Mouse (Mus musculus): ENCODE data around the gene Thbs3.

Gene Thbs3

GRCm38 (mm10) chr3:89210162-89210561 lies 4.8 kb upstream of the Thbs3 start:
- CTCF ChIA-PET = interaction anchor here in 2 of 4 experiments (0.6 to 1.0 kb wide), 2 partner anchors 16 to 26 kb away, joined by 3 read pairs; no protein-coding TSS in a partner anchor
- POLR2A ChIA-PET = interaction anchor here in 3 of 4 experiments (0.8 to 4.1 kb wide), 18 partner anchors 9 to 117 kb away, joined by 3 to 19 read pairs (median 4); partner anchors contain the start of genes Clk2 (in 1 of the 3), Fam189b (in 1 of the 3), Gba (in 1 of the 3) and Krtcap2 (in 1 of the 3)

DNA sequence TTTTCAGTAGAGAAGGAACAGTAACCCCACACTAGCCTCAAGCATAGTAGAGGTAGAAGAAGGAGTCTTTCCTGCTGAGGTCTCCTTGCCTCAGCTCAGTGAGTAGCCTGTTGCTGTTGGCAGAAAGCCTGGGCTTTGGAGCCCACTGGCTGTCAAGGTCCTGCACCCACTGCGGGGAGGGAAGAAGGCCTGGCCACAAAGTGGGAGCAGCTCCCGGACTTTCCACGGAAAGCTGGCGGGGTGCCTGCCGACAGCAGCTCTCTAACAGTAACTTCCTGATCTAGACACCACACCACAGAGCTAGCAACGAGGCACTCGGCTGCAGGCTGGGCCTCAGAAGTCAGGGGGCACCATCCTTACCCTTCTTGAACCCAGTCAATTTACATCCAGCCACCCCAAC lies 4.2 kb upstream of the Thbs3 start:
- ChIA-PET CTCF (interaction anchor here in 1 of 4 experiments (0.6 kb wide), 1 partner anchor 26 kb away, joined by 3 read pairs; no protein-coding TSS in a partner anchor), POLR2A (interaction anchor here in 3 of 4 experiments (0.6 to 4.1 kb wide), 19 partner anchors 8 to 118 kb away, joined by 3 to 19 read pairs (median 4); partner anchors contain the start of genes Fam189b (in 2 of the 3), Gba (in 2 of the 3), Clk2 (in 1 of the 3) and Krtcap2 (in 1 of the 3))

- POLR2A ChIA-PET = interaction anchor here (0.5 to 3.8 kb wide), 49 partner anchors 8 to 868 kb away, joined by 3 to 58 read pairs (median 4); partner anchors contain the start of genes Gba (in 4 of the 4), Scamp3 (in 3 of the 4), Mtx1 (in 2 of the 4) and Cks1b (in 1 of the 4)
Measured at GRCm38 (mm10) chr3:89213803-89214530, 1.0 kb upstream of the Thbs3 start.

DNA sequence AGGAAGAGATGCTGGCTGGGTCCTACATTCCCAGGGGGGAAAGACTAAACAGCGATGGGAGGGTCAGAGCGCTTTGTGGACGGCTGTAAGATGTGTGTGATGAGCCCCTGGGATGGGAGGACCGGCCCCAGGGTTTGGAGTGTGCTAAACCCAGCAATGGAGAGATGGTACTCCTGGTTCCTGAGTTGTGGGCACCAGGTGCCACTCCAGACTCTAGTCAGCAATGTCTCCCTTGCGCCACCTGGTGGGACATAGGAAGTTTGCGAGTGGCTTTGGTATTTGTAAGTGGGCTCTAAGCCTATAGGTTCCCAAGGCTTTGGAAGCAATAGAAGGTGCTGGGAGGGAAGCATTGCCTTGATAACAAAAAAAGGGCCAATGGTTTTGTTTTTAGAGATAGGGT lies 873 bp downstream of the Thbs3 start:
- POLR2A ChIA-PET = interaction anchor here in 3 of 4 experiments (2.5 to 3.8 kb wide), 3 partner anchors 10 to 13 kb away, joined by 18 to 31 read pairs (median 30); partner anchors contain the start of gene Gba (in 2 of the 3)
- CTCF ChIA-PET = interaction anchor here in 1 of 4 experiments (1.9 kb wide), 1 partner anchor 27 kb away, joined by 5 read pairs; no protein-coding TSS in a partner anchor

More at GRCm38 (mm10) chr3:89213803-89214530, 1.0 kb upstream of the Thbs3 start:
- CTCF ChIA-PET = interaction anchor here in 3 of 4 experiments (0.6 to 2.0 kb wide), 9 partner anchors 12 to 107 kb away, joined by 3 to 17 read pairs (median 3); partner anchors contain the start of gene Fam189b (in 1 of the 3)

GRCm38 (mm10) chr3:89216407-89216806 lies 1.4 kb downstream of the Thbs3 start:
- POLR2A ChIA-PET = interaction anchor here in 2 of 4 experiments (0.6 to 2.2 kb wide), 4 partner anchors 9 to 963 kb away, joined by 3 to 14 read pairs (median 6); partner anchors contain the start of genes Gba (in 1 of the 2) and Mtx1 (in 1 of the 2)
- CTCF ChIA-PET = interaction anchor here in 2 of 4 experiments (0.6 to 1.1 kb wide), 5 partner anchors 20 to 265 kb away, joined by 3 to 6 read pairs (median 4); no protein-coding TSS in a partner anchor

- ChIA-PET CTCF (interaction anchor here in 1 of 4 experiments (3.2 kb wide), 1 partner anchor 25 kb away, joined by 12 read pairs; no protein-coding TSS in a partner anchor), POLR2A (interaction anchor here in 2 of 4 experiments (0.6 to 2.2 kb wide), 8 partner anchors 8 to 735 kb away, joined by 3 to 14 read pairs (median 3); partner anchors contain the start of gene Mtx1 (in 1 of the 2))
Measured at GRCm38 (mm10) chr3:89218271-89218670, 3.3 kb downstream of the Thbs3 start.

DNA sequence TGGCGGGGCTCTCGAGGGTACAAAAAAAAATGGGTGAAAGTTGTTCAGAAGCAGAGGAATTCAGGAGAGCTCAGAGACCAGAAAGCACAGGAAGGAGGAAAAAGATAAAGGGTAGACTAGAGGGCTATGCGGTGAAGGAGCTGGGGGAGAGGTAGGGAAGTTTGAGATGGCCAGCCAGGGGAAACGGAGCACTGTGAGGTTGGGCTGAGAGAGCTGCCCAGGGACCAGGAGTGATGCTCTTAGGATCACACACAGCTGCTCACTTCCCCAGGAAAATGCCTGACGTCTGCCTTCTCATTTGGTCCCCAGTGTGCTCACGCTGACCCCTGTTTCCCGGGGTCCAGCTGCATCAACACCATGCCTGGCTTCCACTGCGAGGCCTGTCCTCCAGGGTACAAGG lies 4.6 kb downstream of the Thbs3 start:
- ChIA-PET POLR2A (interaction anchor here in 1 of 4 experiments (0.6 kb wide), 1 partner anchor 88 kb away, joined by 3 read pairs; no protein-coding TSS in a partner anchor), CTCF (interaction anchor here in 2 of 4 experiments (0.6 to 3.2 kb wide), 3 partner anchors 23 to 166 kb away, joined by 3 to 12 read pairs (median 4); no protein-coding TSS in a partner anchor)

GRCm38 (mm10) chr3:89221167-89221566 lies 6.2 kb downstream of the Thbs3 start:
- CTCF ChIA-PET = no interaction called here

GRCm38 (mm10) chr3:89224796-89225195 lies 9.8 kb downstream of the Thbs3 start:
- POLR2A ChIA-PET = interaction anchor here in 3 of 4 experiments (0.6 to 4.7 kb wide), 24 partner anchors 8 to 212 kb away, joined by 3 to 58 read pairs (median 6); partner anchors contain the start of genes Scamp3 (in 2 of the 3), Thbs3 (in 2 of the 3), Clk2 (in 1 of the 3) and Efna1 (in 1 of the 3)

More at GRCm38 (mm10) chr3:89221167-89221566, 6.2 kb downstream of the Thbs3 start:
- POLR2A ChIA-PET = no interaction called here

GRCm38 (mm10) chr3:89225321-89225815 lies 10.4 kb downstream of the Thbs3 start:
- CTCF ChIA-PET = interaction anchor here (0.5 to 3.9 kb wide), 10 partner anchors 16 to 256 kb away, joined by 3 to 40 read pairs (median 3); partner anchors contain the start of genes Krtcap2 (in 2 of the 4), Adam15 (in 1 of the 4) and Trim46 (in 1 of the 4)
- POLR2A ChIA-PET = interaction anchor here in 3 of 4 experiments (0.6 to 4.7 kb wide), 45 partner anchors 8 to 231 kb away, joined by 3 to 58 read pairs (median 4); partner anchors contain the start of genes Thbs3 (in 3 of the 3), Fam189b (in 2 of the 3), Krtcap2 (in 2 of the 3) and Scamp3 (in 2 of the 3)

More at GRCm38 (mm10) chr3:89224796-89225195, 9.8 kb downstream of the Thbs3 start:
- CTCF ChIA-PET = interaction anchor here in 3 of 4 experiments (0.5 to 3.9 kb wide), 7 partner anchors 19 to 256 kb away, joined by 3 to 40 read pairs (median 4); partner anchors contain the start of genes Krtcap2 (in 2 of the 3) and Trim46 (in 1 of the 3)

DNA sequence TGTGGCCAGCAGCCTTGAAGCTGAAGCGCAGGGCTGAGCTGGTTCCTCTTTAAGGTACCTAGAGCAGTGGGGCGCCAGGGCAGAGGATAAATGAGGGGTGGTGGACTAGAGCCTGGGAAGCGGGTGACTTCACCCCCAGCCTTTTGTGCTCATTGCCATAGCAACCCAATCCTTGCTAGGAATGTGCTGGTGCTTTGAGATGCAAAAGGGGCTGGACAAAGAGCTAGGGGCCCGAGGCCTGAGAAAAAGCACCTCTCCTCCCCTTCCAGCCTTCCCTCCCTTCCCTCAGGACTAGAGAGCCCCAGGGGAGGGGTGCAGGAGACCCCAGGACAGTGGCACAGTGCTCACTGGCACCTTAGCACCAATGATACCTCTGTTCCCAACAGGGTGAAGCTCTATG lies 10.9 kb downstream of the Thbs3 start:
- ChIA-PET CTCF (interaction anchor here in 3 of 4 experiments (0.6 to 3.9 kb wide), 13 partner anchors 12 to 547 kb away, joined by 3 to 40 read pairs (median 3); partner anchors contain the start of genes Krtcap2 (in 2 of the 3), Adam15 (in 1 of the 3), Hcn3 (in 1 of the 3) and Trim46 (in 1 of the 3)), POLR2A (interaction anchor here (0.6 to 4.7 kb wide), 61 partner anchors 9 to 673 kb away, joined by 3 to 58 read pairs (median 4); partner anchors contain the start of genes Thbs3 (in 4 of the 4), Fam189b (in 3 of the 4), Scamp3 (in 3 of the 4) and Gba (in 2 of the 4))

- POLR2A ChIA-PET = interaction anchor here (0.5 to 4.7 kb wide), 57 partner anchors 9 to 674 kb away, joined by 3 to 58 read pairs (median 4); partner anchors contain the start of genes Thbs3 (in 4 of the 4), Fam189b (in 3 of the 4), Scamp3 (in 3 of the 4) and Gba (in 2 of the 4)
- CTCF ChIA-PET = interaction anchor here in 3 of 4 experiments (0.5 to 3.9 kb wide), 14 partner anchors 12 to 547 kb away, joined by 3 to 40 read pairs (median 3); partner anchors contain the start of genes Krtcap2 (in 2 of the 3), Adam15 (in 1 of the 3), Hcn3 (in 1 of the 3) and Trim46 (in 1 of the 3)
Measured at GRCm38 (mm10) chr3:89226361-89226760, 11.4 kb downstream of the Thbs3 start.

DNA sequence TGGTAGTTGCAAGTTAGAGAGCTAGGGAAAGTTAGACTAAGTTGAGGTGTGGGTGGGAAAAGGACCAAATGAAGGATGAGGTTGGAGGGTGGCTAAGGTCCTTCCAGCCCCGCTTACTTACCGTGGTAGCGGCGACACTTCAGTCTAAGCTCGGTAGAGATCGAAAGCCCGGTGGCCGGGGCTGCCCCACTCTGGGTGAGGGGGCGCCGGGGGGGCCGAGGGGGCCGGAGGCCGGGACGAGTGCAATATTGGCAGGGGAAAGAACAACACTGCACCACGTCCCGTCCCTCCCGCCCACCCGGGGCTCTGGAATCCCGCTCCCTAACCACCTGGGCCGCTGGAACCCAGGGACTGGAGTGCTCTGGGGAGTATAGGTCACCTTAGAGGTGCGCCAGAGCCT lies 11.9 kb downstream of the Thbs3 start, which contains the start of gene Mtx1:
Gene Mtx1, minus strand, starts transcription at position 189 of the 400 bp plus-strand sequence.
- CTCF ChIA-PET = interaction anchor here in 3 of 4 experiments (0.5 to 3.9 kb wide), 9 partner anchors 13 to 223 kb away, joined by 3 to 40 read pairs (median 4); partner anchors contain the start of genes Krtcap2 (in 3 of the 3) and Trim46 (in 2 of the 3)

DNA sequence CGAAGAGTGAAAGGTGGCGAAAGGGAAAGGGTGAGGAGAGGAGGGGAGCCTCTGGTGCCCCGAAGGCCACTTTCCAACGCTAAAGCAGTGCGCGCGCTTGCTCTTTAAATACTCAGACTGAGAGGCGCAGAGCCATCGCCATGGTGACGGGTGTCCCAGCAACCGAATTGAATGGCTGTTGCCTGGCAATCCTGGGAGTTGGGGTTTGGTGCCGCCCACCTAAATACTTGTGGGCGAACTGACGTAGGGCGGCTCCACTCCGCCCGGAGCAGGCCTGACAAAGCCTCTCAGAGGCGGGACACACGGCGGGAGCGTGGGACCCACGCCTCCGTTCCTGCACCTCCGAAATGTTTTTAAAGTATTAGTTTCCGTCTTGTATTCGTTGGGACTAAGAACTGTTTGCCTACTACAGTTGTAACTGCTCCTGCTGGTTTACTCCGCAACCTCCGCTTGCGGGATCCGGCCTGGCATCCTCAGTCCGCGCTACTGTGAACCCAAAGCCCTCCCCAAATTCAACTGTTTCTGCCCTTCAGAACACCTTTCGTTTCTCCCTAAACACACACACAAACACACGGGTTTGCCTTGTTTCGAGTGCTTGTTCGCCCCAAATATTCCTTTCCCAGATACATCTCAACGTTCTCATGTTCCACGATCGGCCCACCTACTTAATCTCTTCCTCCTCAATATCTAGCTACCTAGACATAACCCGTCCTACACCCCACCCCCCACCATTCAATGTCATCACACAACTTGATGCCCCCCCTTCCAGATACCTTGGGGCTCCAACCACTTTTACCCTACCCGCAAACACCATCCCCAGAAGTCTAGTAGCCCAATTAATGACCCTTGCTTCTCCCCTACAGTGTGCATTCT lies 12.6 kb downstream of the Thbs3 start:
- ChIA-PET CTCF (interaction anchor here in 3 of 4 experiments (0.6 to 3.9 kb wide), 7 partner anchors 16 to 228 kb away, joined by 3 to 40 read pairs (median 3); partner anchors contain the start of genes Krtcap2 (in 3 of the 3) and Trim46 (in 2 of the 3)), POLR2A (interaction anchor here in 3 of 4 experiments (0.5 to 4.7 kb wide), 13 partner anchors 9 to 653 kb away, joined by 3 to 58 read pairs (median 11); partner anchors contain the start of genes Krtcap2 (in 2 of the 3), Thbs3 (in 2 of the 3), Trim46 (in 2 of the 3) and Gba (in 1 of the 3))

More for the DNA sequence above, 11.9 kb downstream of the Thbs3 start, which contains the start of gene Mtx1:
- POLR2A ChIA-PET = interaction anchor here (0.5 to 4.7 kb wide), 33 partner anchors 9 to 653 kb away, joined by 3 to 58 read pairs (median 4); partner anchors contain the start of genes Thbs3 (in 3 of the 4), Hcn3 (in 2 of the 4), Krtcap2 (in 2 of the 4) and Scamp3 (in 2 of the 4)

DNA sequence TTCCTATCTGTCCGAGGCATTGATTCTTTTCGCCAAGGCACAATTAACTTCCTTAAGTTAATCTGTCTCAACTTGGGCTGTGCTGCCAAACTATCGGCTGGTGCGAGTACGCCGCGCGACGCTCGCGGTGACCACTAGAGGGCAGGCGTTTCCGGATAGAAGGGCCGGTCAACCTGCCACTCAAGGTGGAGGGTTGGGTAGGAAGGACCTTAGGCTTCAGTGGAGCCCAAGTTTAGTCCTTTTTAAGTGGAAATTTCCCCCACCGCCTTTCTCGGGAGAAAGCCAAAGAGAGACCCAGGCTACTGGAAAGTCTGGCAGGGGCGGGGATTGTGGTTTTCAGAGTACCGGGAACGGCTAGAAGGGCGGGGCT lies 13.2 kb downstream of the Thbs3 start:
- CTCF ChIA-PET = no interaction called here
- POLR2A ChIA-PET = no interaction called here

Measured in embryonic stem cell, embryonic (primary cell).